Mouse (Mus musculus): ENCODE data around the gene Kit.

DNA sequence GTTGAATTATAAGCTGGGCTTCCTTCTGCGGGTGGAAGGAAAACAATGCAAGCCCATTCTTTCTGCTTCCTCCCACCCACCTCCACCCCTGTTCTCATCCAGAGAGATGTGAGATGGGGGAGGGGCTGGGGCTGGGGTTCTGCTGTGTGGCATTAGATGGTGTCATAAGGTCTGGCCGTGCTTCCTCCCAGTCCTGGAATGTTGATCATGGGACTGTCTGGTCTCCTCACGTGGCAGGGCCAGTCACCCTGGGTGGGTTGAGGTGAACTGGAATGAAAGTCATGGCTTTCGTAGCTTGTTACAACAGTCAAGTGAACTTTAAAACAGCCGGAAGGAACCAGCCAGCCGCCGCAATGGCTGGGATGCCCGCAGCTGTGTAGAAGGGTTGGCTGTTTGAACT lies 78.7 kb downstream of the Kit start:
- TF ChIP-seq CTCF (IDR thresholded peaks at IDR 0.05) (no peak), POLR2A (IDR thresholded peaks at IDR 0.05; ENCODE audit: insufficient read depth, low read depth, low read length) (no peak), EP300 (IDR thresholded peaks at IDR 0.05; ENCODE audit: insufficient read depth, low read depth, low read length) (no peak)
